Mouse (Mus musculus) limb, embryonic 10.5 days (tissue): ENCODE data around the gene Prkca. TPM values are rescaled to one million over a fixed set of nuclear protein-coding genes. Genes with fewer than 3 reads are reported as not detected.

ENCODE experiments used
- DNase-seq: peaks from one replicate; pipeline ENCODE4 v3.0.0-alpha.2; 2017; ENCODE audit warnings: low spot score
- H3K27ac ChIP-seq: fragments of 300-500 bp; sonication (generic); 2 replicates; pipeline ENCODE4 v1.5.1; 2016; ENCODE audit warnings: mild to moderate bottlenecking
- H3K27me3 ChIP-seq: fragments of 300-500 bp; sonication (generic); 2 replicates; pipeline ENCODE4 v1.6.1; 2016; ENCODE audit warnings: low read depth, mild to moderate bottlenecking; ENCODE audit not compliant: poor library complexity, severe bottlenecking
- H3K36me3 ChIP-seq: fragments of 300-500 bp; sonication (generic); 2 replicates; pipeline ENCODE4 v1.6.1; 2016; ENCODE audit warnings: mild to moderate bottlenecking, moderate library complexity
- H3K4me1 ChIP-seq: fragments of 300-500 bp; sonication (generic); 2 replicates; pipeline ENCODE4 v1.6.1; 2016
- H3K4me3 ChIP-seq: fragments of 300-500 bp; sonication (generic); 2 replicates; pipeline ENCODE4 v1.5.1; 2016; ENCODE audit warnings: mild to moderate bottlenecking, moderate library complexity
- H3K9me3 ChIP-seq: fragments of 300-500 bp; sonication (generic); replicated peaks from 2 replicates; pipeline ENCODE4 v1.6.1; 2016; ENCODE audit warnings: mild to moderate bottlenecking
- WGBS: fragments of 180-500 bp; shearing (Covaris S2); methylation state at CpG from one replicate; pipeline ENCODE4 v1.1.7; 2016; 5-methylcytosine and 5-hydroxymethylcytosine counted together
- polyA plus RNA-seq: library from polyadenylated mRNA; unstranded; fragments of >200 nt; fragmentation: Nextera tagmentation; extraction: Ambion mirVana; gene quantifications from 2 replicates; pipeline ENCODE4 v1.2.1, GENCODE M21; 2016

The Prkca gene
- polyA plus RNA-seq, 1 experiment from 2014 or later: 3.7 TPM

DNA sequence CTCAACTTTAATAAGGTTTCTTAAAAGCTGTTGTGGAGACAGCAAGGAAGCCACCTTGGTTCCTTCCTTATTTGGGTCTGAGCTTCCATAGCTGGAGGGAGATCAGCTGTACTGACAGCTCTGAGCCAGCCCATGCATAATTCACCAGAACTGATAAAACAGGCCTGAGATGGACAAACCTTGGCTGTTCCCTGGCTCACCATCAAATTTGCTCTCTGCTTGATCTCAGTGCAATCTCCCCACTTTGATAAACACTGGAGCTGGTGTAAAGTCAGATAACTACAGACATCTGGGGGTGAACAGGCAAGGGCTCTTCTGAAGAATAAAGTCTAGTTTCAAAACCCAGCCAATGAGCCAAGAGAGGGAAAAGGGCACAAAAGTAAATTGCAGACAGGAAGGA, 261.1 kb downstream of the Prkca start:
- H3K4me1 ChIP-seq: 0 out of 2 replicates have a peak, but pooled peaks cover under 1% of the 10 kb centered on the region
- no peak for DNase-seq
- no peak overlapping the region for H3K27ac ChIP-seq
- no peak overlapping the region for H3K4me3 ChIP-seq
- no peaks in the 10 kb centered on the region for H3K36me3 ChIP-seq
- H3K27me3 ChIP-seq: no peaks in the 10 kb centered on the region
- H3K9me3 ChIP-seq: no peaks in the 10 kb centered on the region

DNA sequence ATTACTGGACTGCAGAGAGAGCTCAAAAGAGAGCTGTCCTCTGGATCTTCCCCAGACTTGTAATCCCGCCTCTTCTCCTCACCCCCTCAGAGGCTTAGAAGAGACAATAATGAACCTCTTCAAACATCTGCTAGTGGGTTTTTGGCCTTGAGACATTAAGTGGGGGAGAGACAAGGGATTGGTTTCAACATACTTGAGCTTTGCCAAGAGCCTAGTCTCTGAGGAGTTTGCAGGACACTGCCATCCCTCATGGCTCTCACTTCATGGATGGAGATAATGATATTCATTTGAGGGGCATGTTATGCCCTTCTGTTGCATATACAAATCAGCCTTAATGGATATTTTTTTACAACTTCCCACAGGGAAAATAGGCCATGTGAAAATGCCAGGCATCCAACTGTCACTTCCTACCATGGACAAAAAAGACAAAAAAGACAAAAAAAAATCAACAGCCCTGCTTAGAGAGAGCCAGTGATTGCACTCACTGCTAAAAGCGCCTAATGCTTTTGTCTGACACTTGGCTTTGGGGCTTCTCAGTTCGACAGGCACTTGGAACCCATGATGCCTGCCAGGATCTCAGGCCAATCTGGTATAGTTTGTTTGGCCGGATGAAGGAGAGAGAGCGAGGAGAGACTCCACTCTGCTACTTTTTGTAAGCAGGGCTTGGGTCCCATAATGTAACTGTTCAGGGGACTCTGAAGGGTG, 263.6 kb downstream of the Prkca start:
- no peak overlapping the region for H3K4me3 ChIP-seq
- H3K36me3 ChIP-seq: no peaks in the 10 kb centered on the region
- H3K27me3 ChIP-seq: no peaks in the 10 kb centered on the region
- H3K9me3 ChIP-seq: no peaks in the 10 kb centered on the region
- H3K4me1 ChIP-seq: 0 out of 2 replicates have a peak, but pooled peaks cover 3% of the 10 kb centered on the region
- no peak for DNase-seq
- no peak overlapping the region for H3K27ac ChIP-seq
- 90% methylated on average over 5 of the region's 5 CpGs for WGBS

DNA sequence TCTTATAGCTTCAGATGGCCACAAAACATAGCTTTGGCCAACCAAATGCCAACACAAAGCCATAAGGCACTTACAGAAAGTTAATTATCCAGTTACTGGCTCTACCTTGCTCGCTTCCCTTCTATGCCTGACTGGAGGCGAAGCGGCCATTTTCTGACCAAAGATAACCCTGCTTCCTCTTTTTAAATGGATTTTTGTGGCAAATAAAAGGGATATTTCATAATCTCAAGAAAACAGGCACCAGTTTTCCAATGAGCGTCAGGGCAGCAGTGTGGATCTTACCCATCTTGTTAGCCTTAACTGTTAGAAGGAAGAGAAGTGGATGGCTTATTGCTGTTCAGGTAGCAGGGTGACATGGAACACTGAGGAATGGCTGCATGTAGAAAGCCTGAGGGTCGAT, 264.3 kb downstream of the Prkca start:
- no peak for DNase-seq
- H3K4me3 ChIP-seq: no peak overlapping the region
- WGBS: 95% methylated on average over 5 of the region's 5 CpGs
- H3K9me3 ChIP-seq: no peaks in the 10 kb centered on the region
- H3K27ac ChIP-seq: no peak overlapping the region
- H3K36me3 ChIP-seq: no peaks in the 10 kb centered on the region
- H3K27me3 ChIP-seq: no peaks in the 10 kb centered on the region
- 0 out of 2 replicates have a peak, but pooled peaks cover 3% of the 10 kb centered on the region for H3K4me1 ChIP-seq

DNA sequence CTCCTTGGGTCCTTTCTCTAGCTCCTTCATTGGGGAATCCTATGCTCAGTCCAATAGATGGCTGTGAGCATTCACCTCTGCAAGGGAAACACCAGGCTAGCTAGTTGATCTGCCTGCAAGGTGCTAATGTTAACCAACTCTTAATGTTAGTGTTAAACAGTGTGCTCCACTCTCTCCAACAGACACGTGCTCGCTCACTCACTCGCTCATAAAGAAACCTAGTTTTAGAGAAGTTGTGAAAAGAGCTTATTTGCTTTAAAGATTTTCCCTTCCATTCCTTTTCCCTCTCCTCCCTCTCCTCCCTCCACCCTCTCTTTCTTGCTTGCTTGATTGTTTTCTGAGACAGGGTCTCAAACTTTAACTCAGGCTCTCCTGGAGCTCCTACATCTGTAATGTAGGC, 266.2 kb downstream of the Prkca start:
- 0 out of 2 replicates have a peak, but pooled peaks cover 3% of the 10 kb centered on the region for H3K4me1 ChIP-seq
- 91% methylated on average over 3 of the region's 3 CpGs for WGBS
- H3K9me3 ChIP-seq: no peaks in the 10 kb centered on the region
- no peaks in the 10 kb centered on the region for H3K36me3 ChIP-seq
- no peaks in the 10 kb centered on the region for H3K27me3 ChIP-seq
- no peak overlapping the region for H3K4me3 ChIP-seq
- H3K27ac ChIP-seq: no peak overlapping the region
- no peak for DNase-seq

DNA sequence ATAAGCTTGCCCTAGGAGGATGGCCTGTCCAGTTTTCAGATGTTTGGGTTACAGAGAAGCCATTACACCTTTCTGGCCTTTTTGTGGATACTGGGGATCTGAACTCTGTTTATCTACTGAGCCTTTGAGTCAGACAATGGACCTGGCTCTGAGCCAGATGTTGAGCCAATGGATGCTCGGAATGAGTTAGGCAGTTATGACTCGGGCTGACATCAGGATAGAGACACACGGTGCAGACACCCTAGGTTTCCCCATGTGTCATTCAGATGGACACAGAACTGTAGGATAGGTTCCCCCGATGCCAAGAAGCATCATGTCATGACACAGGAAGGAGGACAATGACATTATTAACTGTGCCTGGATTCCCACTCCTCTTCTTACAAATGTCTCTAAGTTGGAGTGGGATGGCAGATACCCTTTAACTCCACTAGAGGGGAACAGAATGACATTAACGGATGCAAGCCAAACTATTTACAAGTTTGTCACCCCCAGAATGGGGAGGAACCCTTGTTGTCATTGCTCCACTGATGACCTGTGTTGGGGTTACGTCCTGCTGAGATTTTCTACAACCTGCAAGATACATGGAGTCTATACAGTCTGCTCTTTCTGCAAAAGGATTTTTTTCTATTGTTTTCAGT, 271.0 kb downstream of the Prkca start:
- H3K36me3 ChIP-seq: no peaks in the 10 kb centered on the region
- 0 out of 2 replicates have a peak, but pooled peaks cover 2% of the 10 kb centered on the region for H3K4me1 ChIP-seq
- no peaks in the 10 kb centered on the region for H3K27me3 ChIP-seq
- no peak overlapping the region for H3K4me3 ChIP-seq
- 83% methylated on average over 6 of the region's 6 CpGs for WGBS
- no peak overlapping the region for H3K27ac ChIP-seq
- DNase-seq: no peak
- H3K9me3 ChIP-seq: no peaks in the 10 kb centered on the region

DNA sequence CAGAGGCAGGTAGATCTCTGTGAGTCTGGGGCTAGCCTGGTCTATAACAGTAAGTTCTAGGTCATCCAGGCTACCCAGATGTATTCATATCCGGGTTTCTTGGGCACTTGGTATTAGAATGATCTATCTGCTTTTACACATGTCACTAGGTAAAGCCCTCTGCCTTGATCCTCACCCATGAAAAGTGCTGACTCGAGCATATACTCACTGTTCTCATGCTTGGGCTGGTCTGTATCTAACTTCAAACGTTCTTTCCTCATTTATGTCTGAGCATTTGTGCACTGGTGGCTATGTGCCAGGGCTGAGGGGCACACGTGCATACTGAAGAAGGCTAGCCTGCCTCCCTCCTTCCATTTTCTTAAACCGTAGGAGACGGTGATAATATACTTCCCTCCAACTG, 272.5 kb downstream of the Prkca start:
- H3K4me3 ChIP-seq: no peak overlapping the region
- H3K27ac ChIP-seq: no peak overlapping the region
- no peaks in the 10 kb centered on the region for H3K9me3 ChIP-seq
- no peaks in the 10 kb centered on the region for H3K36me3 ChIP-seq
- no peak for DNase-seq
- WGBS: 89% methylated on average over 6 of the region's 6 CpGs
- no peaks in the 10 kb centered on the region for H3K27me3 ChIP-seq
- H3K4me1 ChIP-seq: no peaks in the 10 kb centered on the region

DNA sequence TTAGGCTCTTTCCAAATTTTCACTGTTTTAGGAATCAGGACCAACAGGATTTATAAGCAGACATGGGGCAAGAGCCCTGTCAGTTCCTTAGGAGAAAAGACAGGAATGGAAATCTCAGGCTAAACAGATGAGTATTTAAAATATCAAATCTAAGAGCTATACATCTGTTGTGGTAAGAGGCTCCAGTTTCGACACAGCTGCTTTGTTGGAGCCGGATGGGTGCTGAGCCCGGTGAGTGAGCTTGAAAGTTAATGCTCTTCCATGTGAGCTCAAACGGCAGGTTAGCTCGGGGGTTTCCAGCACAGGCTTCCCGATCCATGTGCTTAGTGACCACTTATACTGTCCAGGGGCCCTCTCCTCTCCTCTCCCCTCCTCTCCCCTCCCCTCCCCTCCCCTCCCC, 273.7 kb downstream of the Prkca start:
- H3K27ac ChIP-seq: no peak overlapping the region
- H3K36me3 ChIP-seq: no peaks in the 10 kb centered on the region
- DNase-seq: no peak
- H3K4me1 ChIP-seq: no peaks in the 10 kb centered on the region
- H3K4me3 ChIP-seq: no peak overlapping the region
- H3K9me3 ChIP-seq: no peaks in the 10 kb centered on the region
- 77% methylated on average over 6 of the region's 6 CpGs for WGBS
- H3K27me3 ChIP-seq: no peaks in the 10 kb centered on the region

DNA sequence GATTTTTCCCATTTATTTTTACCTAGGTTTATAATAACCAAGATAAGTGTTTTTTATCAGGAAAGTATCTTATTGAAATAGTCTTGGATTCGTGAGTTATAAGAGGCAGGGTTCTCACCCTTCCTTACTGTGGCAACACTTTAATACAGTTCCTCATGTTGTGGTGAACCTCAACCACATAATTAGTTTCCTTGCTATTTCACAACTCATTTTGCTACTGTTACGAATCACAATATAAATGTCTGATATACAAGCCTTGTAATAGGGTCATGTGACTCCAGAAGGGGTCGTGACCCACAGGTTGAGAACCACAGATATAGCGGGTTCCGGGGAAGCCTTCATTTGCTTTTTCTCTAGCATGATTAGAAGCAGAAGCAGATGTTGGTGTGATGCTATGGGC, 275.3 kb downstream of the Prkca start:
- no peaks in the 10 kb centered on the region for H3K27me3 ChIP-seq
- no peaks in the 10 kb centered on the region for H3K9me3 ChIP-seq
- no peaks in the 10 kb centered on the region for H3K4me1 ChIP-seq
- no peak overlapping the region for H3K4me3 ChIP-seq
- WGBS: 89% methylated on average over 5 of the region's 5 CpGs
- H3K27ac ChIP-seq: no peak overlapping the region
- H3K36me3 ChIP-seq: no peaks in the 10 kb centered on the region
- no peak for DNase-seq

DNA sequence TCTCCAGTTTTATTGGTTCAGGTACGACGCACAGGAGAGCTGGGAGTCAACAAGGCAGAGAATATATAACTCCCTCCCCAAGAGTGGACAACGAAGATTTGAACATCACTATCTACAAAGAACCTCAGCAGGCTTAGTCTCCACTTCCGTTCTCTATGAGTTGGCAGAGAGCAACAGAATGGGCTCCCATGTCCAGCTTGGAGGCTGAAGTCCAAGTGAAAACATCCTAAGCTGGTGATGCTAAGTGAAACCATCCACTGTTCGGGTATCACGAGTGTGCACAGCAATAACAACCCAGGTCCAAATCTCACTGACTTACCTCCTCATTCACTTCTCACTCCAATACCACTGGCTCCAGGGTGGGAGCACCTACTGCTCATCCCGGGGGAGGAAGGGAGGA, 276.6 kb downstream of the Prkca start:
- Histone ChIP-seq H3K36me3 (no peaks in the 10 kb centered on the region), H3K27me3 (no peaks in the 10 kb centered on the region), H3K4me3 (no peak overlapping the region), H3K9me3 (no peaks in the 10 kb centered on the region), H3K27ac (no peak overlapping the region), H3K4me1 (no peaks in the 10 kb centered on the region)
- 89% methylated on average over 7 of the region's 7 CpGs for WGBS
- DNase-seq: no peak

DNA sequence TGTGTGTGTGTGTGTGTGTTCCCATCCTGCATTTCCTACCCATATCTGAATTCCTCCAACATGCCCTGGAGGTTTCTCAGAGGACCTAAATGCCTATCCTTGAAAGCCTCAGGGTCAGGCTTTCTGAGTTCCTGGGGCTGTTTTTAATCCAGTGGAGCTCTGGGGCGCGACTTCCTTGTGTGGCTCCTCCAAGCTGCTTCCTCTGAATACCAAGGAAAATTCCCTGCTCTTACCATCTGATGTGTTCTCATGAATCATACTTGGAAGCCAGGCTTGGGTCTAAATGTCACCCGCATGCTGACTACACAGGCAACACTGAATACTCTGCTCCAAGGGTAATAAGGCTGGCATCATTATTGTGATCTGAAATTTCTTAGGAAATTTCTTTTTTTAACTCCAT, 279.3 kb downstream of the Prkca start:
- no peak overlapping the region for H3K27ac ChIP-seq
- no peaks in the 10 kb centered on the region for H3K4me1 ChIP-seq
- no peaks in the 10 kb centered on the region for H3K36me3 ChIP-seq
- no peak overlapping the region for H3K4me3 ChIP-seq
- WGBS: 80% methylated on average over 3 of the region's 3 CpGs
- DNase-seq: no peak
- H3K9me3 ChIP-seq: no peaks in the 10 kb centered on the region
- no peaks in the 10 kb centered on the region for H3K27me3 ChIP-seq

DNA sequence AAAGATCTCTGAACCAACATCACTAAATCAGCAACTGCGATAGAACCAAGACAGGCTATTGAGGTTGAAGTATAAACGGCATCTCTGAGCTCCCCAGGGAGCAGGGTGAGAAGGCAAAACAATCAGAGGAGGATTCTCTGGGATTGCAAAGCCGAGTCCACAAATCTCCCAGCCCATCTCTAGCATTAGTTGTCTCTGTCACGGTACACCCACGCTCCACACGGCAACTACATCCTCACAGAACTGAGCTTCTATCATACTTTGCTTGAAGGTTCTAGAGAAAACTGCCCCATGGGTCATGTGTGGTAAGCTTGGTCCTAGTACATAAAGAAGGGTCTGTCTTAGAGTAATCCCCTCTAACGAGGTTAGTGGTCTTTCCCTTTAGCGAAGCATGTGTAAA, 280.6 kb downstream of the Prkca start:
- H3K4me3 ChIP-seq: no peak overlapping the region
- no peak overlapping the region for H3K27ac ChIP-seq
- no peaks in the 10 kb centered on the region for H3K4me1 ChIP-seq
- H3K27me3 ChIP-seq: no peaks in the 10 kb centered on the region
- no peaks in the 10 kb centered on the region for H3K9me3 ChIP-seq
- WGBS: 77% methylated on average over 8 of the region's 8 CpGs
- no peaks in the 10 kb centered on the region for H3K36me3 ChIP-seq
- no peak for DNase-seq

DNA sequence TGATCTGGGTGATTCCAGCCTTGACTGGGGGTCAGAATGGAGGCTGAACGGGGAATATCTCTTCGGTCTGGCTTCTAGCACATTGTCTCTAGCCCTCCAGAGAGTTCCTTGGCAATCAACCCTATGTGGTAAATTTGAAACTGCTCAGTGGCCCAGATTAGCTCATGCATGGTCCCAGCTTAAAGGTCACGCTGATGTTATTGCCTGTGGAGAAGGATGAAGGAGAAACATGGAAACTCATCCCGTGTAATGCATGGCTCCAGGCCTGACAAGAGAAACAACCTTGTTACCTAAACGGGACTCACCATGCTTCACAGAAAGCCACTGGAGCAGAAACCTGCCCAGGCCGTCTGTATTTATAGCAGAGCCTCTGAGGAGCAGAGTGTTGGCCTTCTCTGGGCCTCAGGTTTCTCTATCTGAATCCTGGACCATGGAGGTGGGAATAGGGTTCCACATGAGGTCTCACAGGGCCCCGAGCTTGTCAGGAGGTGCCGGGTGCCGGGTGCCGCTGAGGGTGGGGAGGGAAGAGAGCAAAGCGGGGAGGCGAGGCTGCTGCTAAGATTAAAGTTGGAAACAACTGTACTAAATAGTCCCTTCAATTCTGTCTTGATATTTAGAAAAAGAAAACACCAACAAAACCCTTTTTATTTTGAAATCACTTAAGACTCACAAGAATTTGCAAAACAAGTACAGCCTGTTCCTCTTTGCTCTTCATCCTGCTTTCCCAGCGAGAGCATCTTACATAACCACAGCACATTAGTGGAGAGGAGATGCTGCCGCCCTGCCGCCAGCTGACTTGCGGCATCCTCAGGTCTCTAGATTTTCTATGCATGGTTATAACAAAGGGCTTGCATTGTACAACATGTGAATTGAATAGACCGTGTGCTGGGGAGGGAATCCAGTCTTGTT, 281.9 kb downstream of the Prkca start:
- Histone ChIP-seq H3K27me3 (no peaks in the 10 kb centered on the region), H3K36me3 (no peaks in the 10 kb centered on the region), H3K4me3 (no peak overlapping the region), H3K9me3 (no peaks in the 10 kb centered on the region), H3K27ac (no peak overlapping the region), H3K4me1 (no peaks in the 10 kb centered on the region)
- 90% methylated on average over 17 of the region's 17 CpGs for whole genome bisulfite sequencing
- no peak for DNase-seq

DNA sequence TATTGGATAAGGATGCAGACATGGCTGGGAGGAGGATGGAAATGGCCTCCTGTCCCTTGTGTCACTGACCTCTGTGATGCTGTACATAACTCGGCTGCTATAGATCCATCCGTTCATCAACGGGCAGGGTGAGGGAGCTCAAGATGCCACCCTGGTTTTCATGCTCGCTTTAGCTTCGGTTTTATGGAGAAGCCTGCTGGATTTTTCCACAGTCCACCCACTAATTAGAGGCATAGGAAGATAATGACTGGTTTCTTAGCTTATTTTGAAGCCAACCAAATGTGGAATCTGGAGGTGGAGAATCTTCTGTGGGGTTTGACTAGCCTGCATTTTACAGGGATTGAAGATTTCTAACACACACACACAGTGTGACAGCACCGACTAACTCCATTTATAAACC, 286.6 kb downstream of the Prkca start:
- Histone ChIP-seq H3K4me3 (no peak overlapping the region), H3K27me3 (no peaks in the 10 kb centered on the region), H3K4me1 (no peaks in the 10 kb centered on the region), H3K9me3 (no peaks in the 10 kb centered on the region), H3K36me3 (no peaks in the 10 kb centered on the region), H3K27ac (no peak overlapping the region)
- DNase-seq: no peak
- WGBS: 88% methylated on average over 6 of the region's 6 CpGs
